Comparison of ENCODE assay signal across 9 mouse cellular contexts in genomic region chr17:32235534-32236191, GRCm38 (mm10). TPM values are rescaled to one million over a fixed set of nuclear protein-coding genes. Genes with fewer than 3 reads are reported as not detected.
DNase-seq lines count a peak whose midpoint lies in the region; ATAC-seq and TF ChIP-seq lines count a peak whose summit lies in the region.
"Had no signal": no experiment of that assay in that cellular context is flagged by ENCODE, and none has a peak within 500 bp of the region (broad histone marks: within the 10 kb centered on the region; RNA-seq: fewer than 3 reads in every experiment).

No protein-coding gene starts in this region.

- TF ChIP-seq EP300 in heart, postnatal 0 days (IDR thresholded peaks at IDR 0.05; ENCODE audit: low read depth), result no peak

- H3K27ac ChIP-seq in forebrain, embryonic 14.5 days (ENCODE audit: low read depth, low read length), result peak overlapping the region; percentile 71
- 0 out of 2 replicates have a peak overlapping the region, but pooled peaks have one; percentile 39 for H3K27ac ChIP-seq in heart, postnatal 0 days (ENCODE audit: low read depth)
- no peak overlapping the region for H3K27ac ChIP-seq in liver, embryonic 12.5 days

- H3K9me3 ChIP-seq in megakaryocyte, embryonic 14.5 days, result no peaks in the 10 kb centered on the region
- no peaks in the 10 kb centered on the region for H3K9me3 ChIP-seq in forebrain, embryonic 14.5 days (replicated peaks; ENCODE audit: control insufficient read depth, low read length)
- H3K9me3 ChIP-seq in heart, postnatal 0 days (replicated peaks; ENCODE audit: control insufficient read depth, low read length), result no peaks in the 10 kb centered on the region
- no peaks in the 10 kb centered on the region for H3K9me3 ChIP-seq in liver, embryonic 12.5 days (replicated peaks)

- H3K4me2 ChIP-seq in forebrain, embryonic 14.5 days (ENCODE audit: low read length), result no peak overlapping the region
- no peak overlapping the region for H3K4me2 ChIP-seq in heart, postnatal 0 days (ENCODE audit: low read depth, low read length)
- H3K4me2 ChIP-seq in liver, embryonic 12.5 days, result no peak overlapping the region

- peak overlapping the region; percentile 3 for H3K4me3 ChIP-seq in megakaryocyte, embryonic 14.5 days (replicated peaks)
- H3K4me3 ChIP-seq in forebrain, embryonic 14.5 days (ENCODE audit: low read depth, low read length), result no peak overlapping the region
- H3K4me3 ChIP-seq in heart, postnatal 0 days (ENCODE audit: low read depth, low read length), result no peak overlapping the region
- no peak overlapping the region for H3K4me3 ChIP-seq in liver, embryonic 12.5 days

- ATAC-seq in megakaryocyte, adult 5-6 weeks (ENCODE audit: poor library complexity, severe bottlenecking), result no peak
- peak; percentile 79 for ATAC-seq in forebrain, embryonic 14.5 days
- ATAC-seq in heart, postnatal 0 days (ENCODE audit: insufficient read depth, low read depth), result peak; percentile 77
- no peak for ATAC-seq in liver, embryonic 12.5 days

- peaks cover 39% of the 10 kb centered on the region for H3K36me3 ChIP-seq in megakaryocyte, embryonic 14.5 days (replicated peaks; ENCODE audit: low read length)
- no peaks in the 10 kb centered on the region for H3K36me3 ChIP-seq in forebrain, embryonic 14.5 days (ENCODE audit: control insufficient read depth, insufficient read depth, low read length)
- H3K36me3 ChIP-seq in heart, postnatal 0 days (replicated peaks; ENCODE audit: control insufficient read depth, insufficient read depth, low read length), result 0 out of 2 replicates have a peak, but pooled peaks cover 6% of the 10 kb centered on the region
- peaks cover 22% of the 10 kb centered on the region; the same call in 1 of the 2 replicates for H3K36me3 ChIP-seq in liver, embryonic 12.5 days

- WGBS in forebrain, embryonic 14.5 days, result 36% methylated on average over 5 of the region's 5 CpGs
- WGBS in heart, postnatal 0 days, result 48% methylated on average over 5 of the region's 5 CpGs
- 85% methylated on average over 5 of the region's 5 CpGs for WGBS in liver, embryonic 12.5 days (ENCODE audit: insufficient replicate concordance)

- H3K4me1 ChIP-seq in megakaryocyte, embryonic 14.5 days, result peaks cover 79% of the 10 kb centered on the region
- peaks cover 6% of the 10 kb centered on the region; the same call in 1 of the 2 replicates for H3K4me1 ChIP-seq in forebrain, embryonic 14.5 days (ENCODE audit: control insufficient read depth, insufficient read depth, low read length)
- H3K4me1 ChIP-seq in heart, postnatal 0 days (ENCODE audit: control insufficient read depth, insufficient read depth), result peaks cover 28% of the 10 kb centered on the region
- H3K4me1 ChIP-seq in liver, embryonic 12.5 days, result peaks cover 32% of the 10 kb centered on the region

- no peak for TF ChIP-seq CTCF in heart, postnatal 0 days (IDR thresholded peaks at IDR 0.05; ENCODE audit: low read depth)

- no peaks in the 10 kb centered on the region for H3K27me3 ChIP-seq in megakaryocyte, embryonic 14.5 days (replicated peaks)
- H3K27me3 ChIP-seq in forebrain, embryonic 14.5 days (replicated peaks; ENCODE audit: control insufficient read depth, insufficient read depth, low read length), result no peaks in the 10 kb centered on the region
- no peaks in the 10 kb centered on the region for H3K27me3 ChIP-seq in heart, postnatal 0 days (ENCODE audit: control insufficient read depth, insufficient read depth, low read length)
- no peaks in the 10 kb centered on the region for H3K27me3 ChIP-seq in liver, embryonic 12.5 days (replicated peaks)

- no peak overlapping the region for H3K9ac ChIP-seq in forebrain, embryonic 14.5 days (ENCODE audit: low read length)
- H3K9ac ChIP-seq in heart, postnatal 0 days (replicated peaks; ENCODE audit: low read depth, low read length), result no peak overlapping the region
- H3K9ac ChIP-seq in liver, embryonic 12.5 days, result no peak overlapping the region

- peak; percentile 92 for DNase-seq in forebrain, embryonic 14.5 days (ENCODE audit: low spot score)
- DNase-seq in heart, postnatal 0 days (ENCODE audit: low spot score), result peak; percentile 70
- peak; percentile 70 for DNase-seq in layer of hippocampus, adult 11-12 months (ENCODE audit: low spot score)
- DNase-seq in lung, postnatal 10 days, result peak; percentile 74
- peak; percentile 56 for DNase-seq in right cerebral cortex, postnatal 25 days

RNA-seq across cellular contexts. Expression of gene Ephx3, which starts 46.3 kb away (rescaled TPM):
- not detected in 2 replicates for polyA plus RNA-seq in megakaryocyte, embryonic 14.5 days (2012; ENCODE audit: insufficient read depth, low replicate concordance)
- total RNA-seq in megakaryocyte, adult 5-6 weeks (2015), result 0.07 and 0.23 TPM in 2 replicates
- 0.20 TPM in 1 of 2 replicates, not detected in the other for total RNA-seq in megakaryocyte, adult 5-6 weeks (2017)
- polyA plus RNA-seq in forebrain, embryonic 14.5 days (2014; fragmentation: Nextera tagmentation; extraction: Ambion mirVana), result not detected in 2 replicates
- total RNA-seq in heart, postnatal 0 days (2014; rRNA removed; ENCODE audit: low replicate concordance), result 3.4 TPM in 1 of 2 replicates, not detected in the other
- polyA plus RNA-seq in heart, postnatal 0 days (2015; fragmentation: Nextera tagmentation; extraction: Ambion mirVana), result 0.12 and 0.18 TPM in 2 replicates
- 0.10 and 0.13 TPM in 2 replicates for polyA plus RNA-seq in liver, embryonic 12.5 days (2016; fragmentation: Nextera tagmentation; extraction: Ambion mirVana)
- total RNA-seq: hematopoietic stem cell, adult 5-6 weeks had no signal

RNA-seq across cellular contexts. Expression of gene Brd4, which starts 48.9 kb away (rescaled TPM):
- polyA plus RNA-seq in megakaryocyte, embryonic 14.5 days (2012; ENCODE audit: insufficient read depth, low replicate concordance), result 125 and 148 TPM in 2 replicates
- 128 and 143 TPM in 2 replicates for total RNA-seq in megakaryocyte, adult 5-6 weeks (2015)
- total RNA-seq in megakaryocyte, adult 5-6 weeks (2017), result 20.7 and 30.3 TPM in 2 replicates
- polyA plus RNA-seq in forebrain, embryonic 14.5 days (2014; fragmentation: Nextera tagmentation; extraction: Ambion mirVana), result 51.0 and 66.1 TPM in 2 replicates
- total RNA-seq in heart, postnatal 0 days (2014; rRNA removed; ENCODE audit: low replicate concordance), result 13.0 and 15.0 TPM in 2 replicates
- polyA plus RNA-seq in heart, postnatal 0 days (2015; fragmentation: Nextera tagmentation; extraction: Ambion mirVana), result 26.8 and 28.1 TPM in 2 replicates
- polyA plus RNA-seq in liver, embryonic 12.5 days (2016; fragmentation: Nextera tagmentation; extraction: Ambion mirVana), result 55.1 and 56.5 TPM in 2 replicates

Comparison
In these comparisons a context has a peak if more than half of its experiments do, and no peak if none do; other contexts are left out.
1. ATAC-seq: peak in forebrain, embryonic 14.5 days (single experiment) and heart, postnatal 0 days (single experiment); none in megakaryocyte, adult 5-6 weeks (single experiment) and liver, embryonic 12.5 days (single experiment).
2. Peak in every context shown above with its lines, with median percentiles within 50 percentile points of each other: DNase-seq.